Mouse (Mus musculus): ENCODE measurements around the gene Prdm5.

DNA sequence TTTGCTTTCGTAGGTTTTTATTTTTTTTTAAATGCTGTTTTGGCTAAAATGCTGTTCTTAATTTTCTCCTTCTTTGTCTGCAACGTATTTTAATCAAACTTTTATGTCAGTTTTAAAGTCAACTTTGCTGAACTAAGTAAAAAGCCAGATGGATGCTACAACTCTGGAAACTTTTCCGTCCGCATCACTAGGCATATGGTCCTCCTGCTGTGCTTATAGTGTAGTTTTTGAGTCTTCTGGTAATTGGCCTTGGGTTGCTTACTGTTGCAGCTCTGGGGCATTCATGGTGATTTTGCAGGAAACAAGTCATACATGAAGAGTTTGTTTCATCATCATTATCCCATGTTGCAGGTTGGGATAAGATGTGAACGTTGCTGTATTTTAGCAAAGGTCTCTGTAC, 81.8 kb downstream of the Prdm5 start:
- TF ChIP-seq CTCF (IDR thresholded peaks at IDR 0.05; ENCODE audit: insufficient read depth, low read length) (no peak), POLR2A (IDR thresholded peaks at IDR 0.05; ENCODE audit: borderline replicate concordance, extremely low read depth, low read depth, low read length) (no peak)

Measured in lung, adult 2 months (tissue).